Mouse (Mus musculus): ENCODE data around the gene Nkap. TPM values are rescaled to one million over a fixed set of nuclear protein-coding genes. Genes with fewer than 3 reads are reported as not detected.
"Not testable (repeated sequence)": the region's sequence is repeated elsewhere in the genome, so short reads cannot be mapped to it uniquely, and the experiment has no call there.

The Nkap gene
- 16.8 and 20.2 TPM in 2 replicates for polyA plus RNA-seq (2016; fragmentation: Nextera tagmentation; extraction: Ambion mirVana)

DNA sequence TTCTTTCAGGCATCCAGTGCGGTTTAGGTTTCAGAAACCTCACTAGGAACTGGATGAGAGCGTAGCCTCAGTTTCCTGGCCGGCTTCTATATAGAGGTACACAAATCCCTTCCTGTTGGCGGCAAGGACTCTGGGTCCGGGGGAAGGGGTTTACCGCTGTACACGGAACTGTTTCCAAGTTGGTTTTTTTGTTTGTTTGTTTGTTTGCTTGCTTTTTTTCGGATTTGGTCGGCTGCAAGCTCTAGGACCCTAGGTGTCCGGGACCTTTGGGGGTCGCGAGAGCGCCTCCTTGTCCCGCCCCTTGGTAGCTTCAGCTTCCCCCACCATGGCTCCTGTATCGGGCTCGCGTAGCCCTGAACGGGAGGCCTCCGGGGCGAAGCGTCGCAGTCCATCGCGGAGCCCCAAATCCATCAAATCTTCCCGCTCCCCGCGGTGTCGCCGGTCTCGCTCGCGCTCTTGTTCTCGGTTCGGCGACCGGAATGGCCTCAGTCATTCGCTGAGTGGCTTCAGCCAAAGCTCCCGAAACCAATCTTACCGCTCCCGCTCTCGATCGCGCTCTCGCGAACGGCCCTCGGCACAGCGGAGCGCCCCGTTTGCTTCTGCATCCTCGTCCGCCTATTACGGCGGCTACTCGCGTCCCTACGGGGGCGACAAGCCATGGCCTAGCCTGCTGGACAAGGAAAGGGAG lies at the start of gene Nkap:
TSS of gene Nkap (plus strand) at position 125 of the 688 bp plus-strand sequence.
- H3K36me3 ChIP-seq = peaks cover 5% of the 10 kb centered on the region; the same call in 1 of the 2 replicates
- H3K4me3 ChIP-seq = peak within 1 kb of the TSS; percentile 68
- no peaks in the 10 kb centered on the region for H3K27me3 ChIP-seq (ENCODE audit: low read depth, poor library complexity, severe bottlenecking)
- 0 out of 2 replicates have a peak, but pooled peaks cover 8% of the 10 kb centered on the region for H3K4me1 ChIP-seq
- DNase-seq (ENCODE audit: low spot score) = peak; percentile 78
- 12% methylated on average over 58 of the region's 58 CpGs for WGBS
- H3K9me3 ChIP-seq (replicated peaks) = no peaks in the 10 kb centered on the region
- H3K27ac ChIP-seq = peak within 1 kb of the TSS; percentile 91

- not testable (repeated sequence) for H3K27ac ChIP-seq; H3K27me3 ChIP-seq (ENCODE audit: low read depth, poor library complexity, severe bottlenecking); DNase-seq (ENCODE audit: low spot score); H3K4me3 ChIP-seq; H3K4me1 ChIP-seq; H3K9me3 ChIP-seq (replicated peaks)
- 55% methylated on average over 4 of the region's 4 CpGs for WGBS
- H3K36me3 ChIP-seq = peaks cover 23% of the 10 kb centered on the region
These were observed 46.2 kb upstream of the Nkap start for GRCm38 (mm10) chrX:37080345-37080744.

- H3K9me3 ChIP-seq (replicated peaks) = no peaks in the 10 kb centered on the region
- no peak for DNase-seq (ENCODE audit: low spot score)
- H3K36me3 ChIP-seq = peaks cover 23% of the 10 kb centered on the region
- no peak overlapping the region for H3K4me3 ChIP-seq
- 66% methylated on average over 6 of the region's 6 CpGs for WGBS
- no peak overlapping the region for H3K27ac ChIP-seq
- H3K27me3 ChIP-seq (ENCODE audit: low read depth, poor library complexity, severe bottlenecking) = no peaks in the 10 kb centered on the region
- H3K4me1 ChIP-seq = 0 out of 2 replicates have a peak, but pooled peaks cover 2% of the 10 kb centered on the region
These were observed 45.4 kb upstream of the Nkap start for GRCm38 (mm10) chrX:37081194-37081593.

DNA sequence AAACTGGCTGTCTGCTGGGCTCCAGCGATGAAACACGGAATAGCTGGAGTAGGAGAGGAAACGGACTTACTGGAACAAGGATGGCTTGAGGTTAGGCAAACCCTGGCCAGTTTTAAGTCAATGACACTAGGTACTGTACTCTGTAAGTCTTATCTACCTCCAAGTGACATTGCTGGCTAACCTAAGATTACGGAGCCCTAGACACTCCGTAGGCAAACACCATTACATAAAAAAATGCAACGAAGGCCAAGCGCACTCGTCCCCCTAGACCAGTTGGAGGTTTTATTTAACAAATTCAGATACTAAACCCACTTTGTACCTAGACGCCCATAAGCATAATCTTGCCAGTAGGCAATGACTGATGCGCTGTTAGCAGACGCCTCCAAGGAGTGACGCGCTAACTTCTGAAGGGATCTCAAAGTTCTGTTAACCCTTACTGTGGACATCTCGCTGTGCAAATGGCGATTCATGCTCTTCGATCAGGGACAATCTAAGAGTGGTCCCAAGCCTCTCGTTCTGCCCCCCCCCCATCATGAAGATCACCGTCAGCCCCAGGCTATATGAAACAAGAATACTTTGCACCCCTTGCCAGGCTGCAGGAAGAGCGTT lies 42.2 kb upstream of the Nkap start:
- DNase-seq (ENCODE audit: low spot score) = peak; percentile 34
- no peaks in the 10 kb centered on the region for H3K9me3 ChIP-seq (replicated peaks)
- 10% methylated on average over 19 of the region's 19 CpGs for WGBS
- H3K36me3 ChIP-seq = peaks cover 23% of the 10 kb centered on the region
- H3K4me3 ChIP-seq = peak overlapping the region; percentile 62
- H3K27me3 ChIP-seq (ENCODE audit: low read depth, poor library complexity, severe bottlenecking) = no peaks in the 10 kb centered on the region
- peak overlapping the region; percentile 91 for H3K27ac ChIP-seq
- 0 out of 2 replicates have a peak, but pooled peaks cover 2% of the 10 kb centered on the region for H3K4me1 ChIP-seq

DNA sequence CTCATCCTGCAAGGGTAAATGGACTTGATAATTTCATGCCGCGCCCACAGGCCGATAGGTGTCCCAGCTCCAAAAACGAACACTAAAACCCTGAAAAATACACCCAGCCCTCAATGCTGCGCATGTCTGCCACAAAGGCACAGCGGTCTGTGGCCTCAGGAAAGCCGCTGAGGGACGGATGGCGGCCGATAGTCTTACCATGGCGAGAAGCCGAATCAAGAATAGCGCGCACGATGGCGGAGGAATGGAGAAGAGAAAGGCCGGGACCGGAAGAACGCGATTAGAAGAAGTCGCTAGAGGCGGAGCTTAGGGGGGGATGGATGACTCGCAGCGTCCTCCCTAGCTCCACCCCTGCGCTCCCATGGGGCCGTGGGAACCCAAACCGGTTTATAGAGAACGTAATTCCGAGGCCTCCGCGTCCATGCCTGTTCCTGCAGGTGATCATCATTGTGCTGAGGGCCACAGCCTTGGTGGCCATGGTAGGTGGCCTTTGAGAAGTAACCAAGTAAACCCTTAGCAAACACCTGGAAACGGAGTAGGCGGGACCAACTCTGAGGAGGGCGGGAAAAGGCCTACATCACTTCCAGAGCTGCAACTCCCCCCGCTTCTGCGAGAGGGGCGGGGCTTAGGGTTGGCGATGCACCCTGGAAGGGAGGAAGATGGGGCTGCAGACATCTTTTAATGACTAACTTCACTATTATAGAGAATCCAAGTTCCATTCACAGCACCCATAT lies 41.5 kb upstream of the Nkap start, which contains the start of gene Rpl39:
TSS of gene Rpl39 (minus strand) at position 476 of the 734 bp plus-strand sequence.
- H3K27ac ChIP-seq = peak within 1 kb of the TSS; percentile 91
- 8% methylated on average over 38 of the region's 38 CpGs for WGBS
- no peaks in the 10 kb centered on the region for H3K27me3 ChIP-seq (ENCODE audit: low read depth, poor library complexity, severe bottlenecking)
- H3K36me3 ChIP-seq = peaks cover 23% of the 10 kb centered on the region
- H3K4me3 ChIP-seq = peak within 1 kb of the TSS; percentile 62
- H3K9me3 ChIP-seq (replicated peaks) = no peaks in the 10 kb centered on the region
- peak; percentile 74 for DNase-seq (ENCODE audit: low spot score)
- 0 out of 2 replicates have a peak, but pooled peaks cover 2% of the 10 kb centered on the region for H3K4me1 ChIP-seq

DNA sequence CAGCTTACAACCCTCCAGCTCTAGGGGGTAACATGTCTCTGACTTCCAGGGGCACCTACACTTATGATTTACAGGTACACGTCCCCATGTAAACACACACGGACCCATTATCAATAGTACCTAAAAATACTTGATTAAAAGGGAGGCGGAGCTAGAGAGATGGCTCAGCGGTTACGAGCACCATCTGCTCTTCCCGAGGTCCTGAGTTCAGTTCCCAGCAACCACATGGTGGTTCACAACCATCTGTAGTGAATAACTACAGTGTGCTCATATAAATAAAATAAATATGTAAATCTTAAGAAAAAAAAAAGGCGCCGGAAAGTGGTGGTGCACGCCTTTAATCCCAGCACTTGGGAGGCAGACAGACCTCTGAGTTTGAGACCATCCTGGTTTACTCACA lies 40.9 kb upstream of the Nkap start:
- H3K27me3 ChIP-seq (ENCODE audit: low read depth, poor library complexity, severe bottlenecking) = no peaks in the 10 kb centered on the region
- H3K36me3 ChIP-seq = peaks cover 23% of the 10 kb centered on the region
- no peaks in the 10 kb centered on the region for H3K9me3 ChIP-seq (replicated peaks)
- peak overlapping the region; percentile 91 for H3K27ac ChIP-seq
- peak overlapping the region; percentile 62 for H3K4me3 ChIP-seq
- DNase-seq (ENCODE audit: low spot score) = no peak
- 18% methylated on average over 9 of the region's 9 CpGs for WGBS
- 0 out of 2 replicates have a peak, but pooled peaks cover 2% of the 10 kb centered on the region for H3K4me1 ChIP-seq

DNA sequence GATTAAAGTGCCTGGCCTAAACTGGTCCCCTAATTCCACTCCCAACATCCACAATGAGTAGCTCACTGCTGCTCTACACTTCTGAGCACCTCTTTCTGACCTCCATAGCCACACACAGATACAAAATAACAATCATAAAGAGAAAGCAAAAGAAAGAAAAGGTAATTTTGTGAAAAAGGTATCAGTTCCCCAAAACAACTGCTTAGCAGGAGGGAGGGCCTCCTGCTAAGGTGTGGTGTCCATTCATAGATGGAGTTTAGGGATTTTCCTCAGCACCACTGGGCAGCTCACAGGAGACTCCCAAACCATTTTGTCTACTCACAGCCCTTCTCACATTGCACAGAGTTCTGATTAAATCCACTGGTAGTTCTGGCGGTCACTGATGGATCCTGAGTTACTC lies 37.8 kb upstream of the Nkap start:
- WGBS = 89% methylated on average over 1 of the region's 1 CpGs
- no peak overlapping the region for H3K27ac ChIP-seq
- no peak for DNase-seq (ENCODE audit: low spot score)
- H3K36me3 ChIP-seq = peaks cover 19% of the 10 kb centered on the region
- H3K27me3 ChIP-seq (ENCODE audit: low read depth, poor library complexity, severe bottlenecking) = no peaks in the 10 kb centered on the region
- no peaks in the 10 kb centered on the region for H3K4me1 ChIP-seq
- no peaks in the 10 kb centered on the region for H3K9me3 ChIP-seq (replicated peaks)
- no peak overlapping the region for H3K4me3 ChIP-seq

GRCm38 (mm10) chrX:37091457-37091856 lies 35.1 kb upstream of the Nkap start:
- Histone ChIP-seq H3K27me3 (ENCODE audit: low read depth, poor library complexity, severe bottlenecking) (no peaks in the 10 kb centered on the region), H3K27ac (no peak overlapping the region), H3K36me3 (peaks cover 34% of the 10 kb centered on the region), H3K4me3 (no peak overlapping the region), H3K4me1 (no peaks in the 10 kb centered on the region), H3K9me3 (replicated peaks) (no peaks in the 10 kb centered on the region)
- no peak for DNase-seq (ENCODE audit: low spot score)
- 95% methylated on average over 3 of the region's 3 CpGs for WGBS

DNA sequence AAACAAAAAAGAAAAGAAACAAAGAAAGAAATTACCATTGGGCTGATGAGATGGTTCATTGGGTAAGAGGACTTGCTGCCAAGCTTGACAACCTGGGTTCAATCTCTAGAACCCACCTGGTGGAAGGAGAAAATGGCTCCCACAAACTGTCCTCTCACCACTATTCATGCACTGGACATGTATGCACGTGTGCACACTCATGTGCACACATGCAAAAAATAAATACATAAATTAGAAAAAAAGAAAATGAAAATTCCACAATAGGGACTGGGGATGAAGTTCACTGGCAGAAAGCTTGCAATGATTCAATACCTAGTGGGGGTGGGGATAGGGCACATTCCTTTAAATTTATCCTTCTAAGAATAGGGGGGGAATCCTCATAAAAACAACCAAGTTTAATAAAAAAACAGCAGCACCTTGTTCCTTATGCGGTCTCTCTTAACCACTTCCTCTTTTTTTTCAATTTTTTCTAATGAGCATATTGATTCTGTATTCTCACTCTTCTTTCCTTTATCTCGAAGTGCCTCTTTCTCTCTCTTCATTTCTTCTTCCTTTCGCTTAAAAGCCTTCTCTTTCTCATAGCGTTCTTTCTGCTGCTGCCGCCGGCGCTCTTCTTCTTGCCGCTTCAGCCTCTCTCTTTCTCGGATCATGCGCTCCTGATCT lies 31.4 kb upstream of the Nkap start:
- peaks cover 54% of the 10 kb centered on the region for H3K36me3 ChIP-seq

DNA sequence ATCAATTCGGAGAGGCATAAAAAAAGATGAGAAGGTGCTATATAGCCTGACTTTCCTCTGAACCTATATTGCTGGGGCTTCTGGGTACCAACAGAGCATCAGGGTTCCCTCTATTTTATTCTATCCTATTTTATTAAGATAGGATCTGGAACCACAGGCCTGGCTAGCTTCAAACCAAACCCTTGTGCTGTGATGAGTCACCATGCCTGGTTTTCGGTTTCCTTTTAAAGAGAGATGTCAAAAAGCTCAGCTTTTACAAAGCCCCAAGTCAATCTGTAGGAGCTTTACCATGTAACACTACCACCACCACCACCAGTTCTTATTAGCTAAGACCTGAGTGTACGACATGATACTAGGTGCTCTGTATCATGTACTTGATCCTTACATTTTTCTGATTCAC lies 27.9 kb upstream of the Nkap start:
- 92% methylated on average over 3 of the region's 3 CpGs for WGBS
- H3K4me1 ChIP-seq = no peaks in the 10 kb centered on the region
- H3K4me3 ChIP-seq = no peak overlapping the region
- H3K36me3 ChIP-seq = peaks cover 54% of the 10 kb centered on the region
- no peaks in the 10 kb centered on the region for H3K9me3 ChIP-seq (replicated peaks)
- no peak overlapping the region for H3K27ac ChIP-seq
- no peaks in the 10 kb centered on the region for H3K27me3 ChIP-seq (ENCODE audit: low read depth, poor library complexity, severe bottlenecking)
- no peak for DNase-seq (ENCODE audit: low spot score)

More for the DNA sequence above, 31.4 kb upstream of the Nkap start:
- Histone ChIP-seq H3K4me1 (no peaks in the 10 kb centered on the region), H3K27ac (no peak overlapping the region), H3K4me3 (no peak overlapping the region), H3K27me3 (ENCODE audit: low read depth, poor library complexity, severe bottlenecking) (no peaks in the 10 kb centered on the region), H3K9me3 (replicated peaks) (no peaks in the 10 kb centered on the region)
- DNase-seq (ENCODE audit: low spot score) = no peak
- WGBS = 93% methylated on average over 11 of the region's 11 CpGs

GRCm38 (mm10) chrX:37103826-37104225 lies 22.8 kb upstream of the Nkap start:
- Histone ChIP-seq H3K27me3 (ENCODE audit: low read depth, poor library complexity, severe bottlenecking) (no peaks in the 10 kb centered on the region), H3K4me1 (no peaks in the 10 kb centered on the region), H3K4me3 (no peak overlapping the region), H3K36me3 (peaks cover 43% of the 10 kb centered on the region), H3K27ac (no peak overlapping the region), H3K9me3 (replicated peaks) (no peaks in the 10 kb centered on the region)
- WGBS = 81% methylated on average over 2 of the region's 2 CpGs
- DNase-seq (ENCODE audit: low spot score) = no peak

- WGBS = 6% methylated on average over 27 of the region's 27 CpGs
- Histone ChIP-seq H3K27ac (peak overlapping the region; percentile 83), H3K27me3 (ENCODE audit: low read depth, poor library complexity, severe bottlenecking) (no peaks in the 10 kb centered on the region), H3K36me3 (peaks cover 16% of the 10 kb centered on the region; the same call in 1 of the 2 replicates), H3K9me3 (replicated peaks) (no peaks in the 10 kb centered on the region), H3K4me1 (no peaks in the 10 kb centered on the region), H3K4me3 (peak overlapping the region; percentile 59)
- DNase-seq (ENCODE audit: low spot score) = no peak
These were observed 16.9 kb upstream of the Nkap start for GRCm38 (mm10) chrX:37109526-37110192.
